Mouse (Mus musculus) myocyte (in vitro differentiated cells): ENCODE data around the gene Clock. TPM values are rescaled to one million over a fixed set of nuclear protein-coding genes. Genes with fewer than 3 reads are reported as not detected.
A peak's percentile ranks its signal among the peaks of the same experiment; 100 is the strongest.

Experiments used
- H3K27me3 ChIP-seq: one replicate; pipeline ENCODE4 v1.6.1; 2011; ENCODE audit not compliant: control insufficient read depth, insufficient read depth, insufficient read length
- H3K36me3 ChIP-seq: one replicate; pipeline ENCODE4 v1.6.1; 2011; ENCODE audit not compliant: control insufficient read depth, insufficient read depth
- H3K4me2 ChIP-seq: one replicate; pipeline ENCODE4 v1.6.1; 2011; ENCODE audit warnings: low read depth, control low read depth
- H3K4me3 ChIP-seq: one replicate; pipeline ENCODE4 v1.5.1; 2011; ENCODE audit warnings: mild to moderate bottlenecking, control low read depth, moderate library complexity
- H3K79me2 ChIP-seq: one replicate; pipeline ENCODE4 v1.6.1; 2011; ENCODE audit not compliant: control insufficient read depth, insufficient read depth
- H3ac ChIP-seq: one replicate; pipeline ENCODE4 v1.6.1; 2011; ENCODE audit not compliant: control insufficient read depth, insufficient read length
- CEBPB ChIP-seq: IDR thresholded peaks from 2 replicates; pipeline ENCODE4 v1.6.1; 2011; ENCODE audit warnings: mild to moderate bottlenecking, moderate library complexity; ENCODE audit not compliant: poor library complexity, insufficient read depth, severe bottlenecking
- E2F4 ChIP-seq: IDR thresholded peaks from one replicate; pipeline ENCODE4 v1.6.1; 2011; ENCODE audit warnings: mild to moderate bottlenecking, control low read depth, moderate library complexity; ENCODE audit not compliant: insufficient read depth
- MAX ChIP-seq: IDR thresholded peaks from one replicate; pipeline ENCODE4 v1.6.1; 2011; ENCODE audit warnings: low read depth, mild to moderate bottlenecking, control low read depth
- MYOD1 ChIP-seq, 3 experiments: IDR thresholded peaks; one replicate each; pipeline ENCODE4 v1.6.1; 2011; ENCODE audit warnings: control low read depth in 2 of 3, low read depth in 2 of 3, mild to moderate bottlenecking in 2 of 3, moderate library complexity in 1 of 3; ENCODE audit not compliant: insufficient read length in 2 of 3, control insufficient read depth in 1 of 3
- MYOG ChIP-seq, 3 experiments: IDR thresholded peaks; one replicate each; pipeline ENCODE4 v1.6.1; 2011; ENCODE audit warnings: control low read depth in 2 of 3, low read depth in 2 of 3, mild to moderate bottlenecking in 2 of 3; ENCODE audit not compliant: insufficient read length in 2 of 3, control insufficient read depth in 1 of 3, insufficient read depth in 1 of 3
- POLR2A ChIP-seq: IDR thresholded peaks from one replicate; pipeline ENCODE4 v1.6.1; 2011; ENCODE audit warnings: low read depth, mild to moderate bottlenecking, control low read depth, moderate library complexity; ENCODE audit not compliant: insufficient read length
- POLR2AphosphoS2 ChIP-seq: IDR thresholded peaks from one replicate; pipeline ENCODE4 v1.6.1; 2011; ENCODE audit warnings: low read depth, control low read depth; ENCODE audit not compliant: insufficient read length
- REST ChIP-seq: IDR thresholded peaks from one replicate; pipeline ENCODE4 v1.6.1; 2011; ENCODE audit warnings: mild to moderate bottlenecking, control low read depth, moderate library complexity; ENCODE audit not compliant: insufficient read depth, insufficient read length
- SRF ChIP-seq: IDR thresholded peaks from one replicate; pipeline ENCODE4 v1.6.1; 2011; ENCODE audit warnings: low read depth; ENCODE audit not compliant: control insufficient read depth, insufficient read length
- TCF12 ChIP-seq: IDR thresholded peaks from one replicate; pipeline ENCODE4 v1.6.1; 2011; ENCODE audit warnings: mild to moderate bottlenecking, control low read depth; ENCODE audit not compliant: poor library complexity, insufficient read depth, severe bottlenecking
- TCF3 ChIP-seq: IDR thresholded peaks from one replicate; pipeline ENCODE4 v1.6.1; 2011; ENCODE audit warnings: low read depth, control low read depth; ENCODE audit not compliant: insufficient read length
- USF1 ChIP-seq: IDR thresholded peaks from one replicate; pipeline ENCODE4 v1.6.1; 2011; ENCODE audit warnings: low read depth, mild to moderate bottlenecking, control low read depth, moderate library complexity
- polyA plus RNA-seq: library from polyadenylated mRNA; unstranded; fragments of >200 nt; fragmentation: generic; extraction: Trizol; gene quantifications from one replicate; pipeline ENCODE4 v1.2.1, GENCODE M21; 2012; ENCODE audit warnings: missing spikeins

Gene Clock
- polyA plus RNA-seq, result 5.3 TPM

- no peak for TF ChIP-seq CEBPB
- TF ChIP-seq POLR2AphosphoS2, result peak; percentile 37
- TF ChIP-seq MYOG (IDR thresholded peaks at IDR 0.05; ENCODE audit: control insufficient read depth in 1 of 3, insufficient read depth in 1 of 3, insufficient read length in 2 of 3, low read depth in 2 of 3), result peak in 1 of 3 experiments; percentile 8
- peak; percentile 10 for TF ChIP-seq SRF
- peak; percentile 50 for TF ChIP-seq POLR2A
- Histone ChIP-seq H3K36me3 (no peaks in the 10 kb centered on the region), H3K4me2 (peak within 1 kb of the TSS; percentile 98), H3ac (peak within 1 kb of the TSS; percentile 98), H3K79me2 (peaks cover 38% of the 10 kb centered on the region), H3K27me3 (no peaks in the 10 kb centered on the region), H3K4me3 (peak within 1 kb of the TSS; percentile 65)
These were observed at the start of gene Clock for GRCm38 (mm10) chr5:76304452-76305341. Gene Clock (minus strand): TSS chr5:76304792.

GRCm38 (mm10) chr5:76351953-76352611 is 47.5 kb upstream of the Clock start:
- Histone ChIP-seq H3K36me3 (no peaks in the 10 kb centered on the region), H3K27me3 (no peaks in the 10 kb centered on the region), H3K79me2 (no peaks in the 10 kb centered on the region), H3K4me2 (no peak overlapping the region), H3ac (no peak overlapping the region), H3K4me3 (no peak overlapping the region)
- TF ChIP-seq TCF3, result no peak
- no peak for TF ChIP-seq POLR2A
- TF ChIP-seq CEBPB, result no peak
- TF ChIP-seq TCF12, result no peak
- TF ChIP-seq POLR2AphosphoS2, result no peak
- no peak for TF ChIP-seq MYOG (IDR thresholded peaks at IDR 0.05; ENCODE audit: control insufficient read depth in 1 of 3, insufficient read depth in 1 of 3, insufficient read length in 2 of 3, low read depth in 2 of 3)
- TF ChIP-seq SRF, result no peak
- TF ChIP-seq MYOD1 (IDR thresholded peaks at IDR 0.05; ENCODE audit: control insufficient read depth in 1 of 3, insufficient read length in 2 of 3, low read depth in 2 of 3), result no peak

GRCm38 (mm10) chr5:76351537-76351936 is 46.9 kb upstream of the Clock start:
- Histone ChIP-seq H3K36me3 (no peaks in the 10 kb centered on the region), H3K79me2 (no peaks in the 10 kb centered on the region), H3K4me3 (no peak overlapping the region), H3ac (no peak overlapping the region), H3K4me2 (no peak overlapping the region), H3K27me3 (no peaks in the 10 kb centered on the region)
- TF ChIP-seq SRF (no peak), USF1 (no peak), POLR2AphosphoS2 (no peak), TCF3 (no peak), E2F4 (no peak), MYOG (IDR thresholded peaks at IDR 0.05; ENCODE audit: control insufficient read depth in 1 of 3, insufficient read depth in 1 of 3, insufficient read length in 2 of 3, low read depth in 2 of 3) (no peak), REST (no peak), TCF12 (no peak), MAX (no peak), CEBPB (no peak), POLR2A (no peak)

GRCm38 (mm10) chr5:76346137-76346536 is 41.5 kb upstream of the Clock start:
- H3K4me2 ChIP-seq, result peak overlapping the region; percentile 68
- H3K36me3 ChIP-seq, result no peaks in the 10 kb centered on the region
- H3K79me2 ChIP-seq, result no peaks in the 10 kb centered on the region
- no peak overlapping the region for H3ac ChIP-seq
- no peak overlapping the region for H3K4me3 ChIP-seq
- TF ChIP-seq SRF (no peak), TCF3 (no peak), POLR2A (no peak), POLR2AphosphoS2 (no peak), USF1 (no peak), TCF12 (no peak), MAX (no peak), MYOD1 (IDR thresholded peaks at IDR 0.05; ENCODE audit: control insufficient read depth in 1 of 3, insufficient read length in 2 of 3, low read depth in 2 of 3) (no peak), MYOG (IDR thresholded peaks at IDR 0.05; ENCODE audit: control insufficient read depth in 1 of 3, insufficient read depth in 1 of 3, insufficient read length in 2 of 3, low read depth in 2 of 3) (peak in 1 of 3 experiments; percentile 8)
- no peaks in the 10 kb centered on the region for H3K27me3 ChIP-seq
